Mouse (Mus musculus) gastrocnemius, adult 2 months (tissue): Measurements from ENCODE around the gene Gif. TPM values are rescaled to one million over a fixed set of nuclear protein-coding genes. Genes with fewer than 3 reads are reported as not detected.

ENCODE experiments used
- DNase-seq: peaks from one replicate; pipeline ENCODE4 v3.0.0; 2022
- H3K27ac ChIP-seq: fragments of 200-600 bp; 2 replicates; pipeline ENCODE4 v1.8.1; 2022; ENCODE audit warnings: mild to moderate bottlenecking
- H3K4me3 ChIP-seq: fragments of 200-600 bp; 2 replicates; pipeline ENCODE4 v1.8.1; 2022; ENCODE audit warnings: mild to moderate bottlenecking, moderate library complexity
- CTCF ChIP-seq: fragments of 200-600 bp; IDR thresholded peaks from 2 replicates; pipeline ENCODE4 v1.8.1; 2022; ENCODE audit warnings: antibody characterized with exemption, mild to moderate bottlenecking, moderate library complexity
- intact Hi-C: fragments of 180-260 bp; cut with DNase I; formaldehyde crosslinking; loops from one replicate; pipeline ENCODE4 v1.15.1; 2025
- long read RNA-seq, 2 experiments: library from polyadenylated mRNA; stranded (forward); transcript quantifications; one replicate each; pipeline ENCODE4 v2.0.0; 2021
- total RNA-seq, 2 experiments: library from RNA; stranded (reverse); gene quantifications; 2 replicates each; pipeline ENCODE4 v1.2.3; 2021

Gif gene
- not detected for total RNA-seq
- long read RNA-seq, experiment 1 = 0 reads
- long read RNA-seq, experiment 2 = 0 reads

GRCm38 (mm10) chr19:11747298-11747697, at the start of gene Gif:
TSS of gene Gif (plus strand) at chr19:11747554.
- intact Hi-C loops = no loop called here
- no peak for TF ChIP-seq CTCF
- no peak for DNase-seq
- Histone ChIP-seq H3K27ac (no peak within 1 kb of the TSS), H3K4me3 (no peak within 1 kb of the TSS)

GRCm38 (mm10) chr19:11698342-11698741, 49.0 kb upstream of the Gif start:
- no peak overlapping the region for H3K4me3 ChIP-seq
- intact Hi-C loops = no loop called here
- no peak overlapping the region for H3K27ac ChIP-seq
- TF ChIP-seq CTCF = no peak
- no peak for DNase-seq

- intact Hi-C loops = no loop called here
- H3K4me3 ChIP-seq = no peak overlapping the region
- H3K27ac ChIP-seq = no peak overlapping the region
- no peak for TF ChIP-seq CTCF
- no peak for DNase-seq
These were observed 34.9 kb upstream of the Gif start for GRCm38 (mm10) chr19:11712451-11712850.

- H3K4me3 ChIP-seq = no peak overlapping the region
- intact Hi-C loops = no loop called here
- no peak for DNase-seq
- no peak overlapping the region for H3K27ac ChIP-seq
- no peak for TF ChIP-seq CTCF
These were observed 27.3 kb upstream of the Gif start for GRCm38 (mm10) chr19:11720071-11720470.

GRCm38 (mm10) chr19:11723870-11724269, 23.5 kb upstream of the Gif start:
- no peak overlapping the region for H3K4me3 ChIP-seq
- intact Hi-C loops = no loop called here
- TF ChIP-seq CTCF = no peak
- no peak overlapping the region for H3K27ac ChIP-seq
- no peak for DNase-seq

- Histone ChIP-seq H3K4me3 (no peak overlapping the region), H3K27ac (no peak overlapping the region)
- TF ChIP-seq CTCF = no peak
- intact Hi-C loops = no loop called here
- no peak for DNase-seq
These were observed 23.1 kb upstream of the Gif start for GRCm38 (mm10) chr19:11724275-11724674.

GRCm38 (mm10) chr19:11725915-11726314, 21.4 kb upstream of the Gif start:
- no peak overlapping the region for H3K27ac ChIP-seq
- TF ChIP-seq CTCF = no peak
- intact Hi-C loops = no loop called here
- no peak overlapping the region for H3K4me3 ChIP-seq
- DNase-seq = no peak

GRCm38 (mm10) chr19:11727304-11727703, 20.1 kb upstream of the Gif start:
- no peak overlapping the region for H3K27ac ChIP-seq
- H3K4me3 ChIP-seq = no peak overlapping the region
- no peak for TF ChIP-seq CTCF
- DNase-seq = no peak
- intact Hi-C loops = no loop called here

- no peak for DNase-seq
- Histone ChIP-seq H3K4me3 (no peak overlapping the region), H3K27ac (no peak overlapping the region)
- TF ChIP-seq CTCF = no peak
- intact Hi-C loops = no loop called here
These were observed 17.1 kb upstream of the Gif start for GRCm38 (mm10) chr19:11730278-11730677.

GRCm38 (mm10) chr19:11736455-11736854, 10.9 kb upstream of the Gif start:
- H3K4me3 ChIP-seq = no peak overlapping the region
- DNase-seq = no peak
- intact Hi-C loops = no loop called here
- no peak overlapping the region for H3K27ac ChIP-seq
- no peak for TF ChIP-seq CTCF

GRCm38 (mm10) chr19:11745680-11746079, 1.7 kb upstream of the Gif start:
- no peak for TF ChIP-seq CTCF
- intact Hi-C loops = no loop called here

GRCm38 (mm10) chr19:11765059-11765458, 17.7 kb downstream of the Gif start:
- Histone ChIP-seq H3K27ac (no peak overlapping the region), H3K4me3 (no peak overlapping the region)
- no peak for DNase-seq
- TF ChIP-seq CTCF = no peak
- intact Hi-C loops = no loop called here

More at GRCm38 (mm10) chr19:11745680-11746079, 1.7 kb upstream of the Gif start:
- no peak for DNase-seq
- Histone ChIP-seq H3K4me3 (no peak overlapping the region), H3K27ac (no peak overlapping the region)

GRCm38 (mm10) chr19:11766413-11766812, 19.1 kb downstream of the Gif start:
- Histone ChIP-seq H3K4me3 (no peak overlapping the region), H3K27ac (no peak overlapping the region; the same call in 1 of the 2 replicates)
- intact Hi-C loops = no loop called here
- DNase-seq = no peak
- no peak for TF ChIP-seq CTCF

- intact Hi-C loops = no loop called here
- no peak for DNase-seq
- TF ChIP-seq CTCF = peak; percentile 83
These were observed 20.8 kb downstream of the Gif start for GRCm38 (mm10) chr19:11768163-11768562.

More at GRCm38 (mm10) chr19:11768163-11768562, 20.8 kb downstream of the Gif start:
- Histone ChIP-seq H3K27ac (no peak overlapping the region), H3K4me3 (no peak overlapping the region)
